Mouse (Mus musculus): ENCODE measurements at regions not wholly inside any gene's neighbourhood (a gene's known extent, or its start where the extent isn't known, plus 50 kb on each side); places are given as distances from the start of the nearest gene placed in this dataset.

- no peak for ATAC-seq (ENCODE audit: insufficient number of reproducible peaks, insufficient read depth, low FRiP score, low TSS enrichment, low read depth)
- H3K4me2 ChIP-seq: no peak overlapping the region
- H3K4me3 ChIP-seq (replicated peaks): no peak overlapping the region
- H3K36me3 ChIP-seq: no peaks in the 10 kb centered on the region
- no peak overlapping the region for H3K27ac ChIP-seq
- 52% methylated on average over 1 of the region's 1 CpGs for WGBS
- no peak overlapping the region for H3K9ac ChIP-seq (replicated peaks)
- H3K4me1 ChIP-seq (replicated peaks): no peaks in the 10 kb centered on the region
- no peaks in the 10 kb centered on the region for H3K27me3 ChIP-seq
- no peaks in the 10 kb centered on the region for H3K9me3 ChIP-seq
Observed at GRCm38 (mm10) chr6:112026261-112027205, 247.0 kb upstream of the Lmcd1 start.

- Histone ChIP-seq H3K4me1 (replicated peaks) (peaks cover 36% of the 10 kb centered on the region), H3K4me3 (replicated peaks) (no peak overlapping the region), H3K9me3 (no peaks in the 10 kb centered on the region), H3K4me2 (no peak overlapping the region), H3K9ac (replicated peaks) (no peak overlapping the region), H3K27me3 (no peaks in the 10 kb centered on the region), H3K27ac (peak overlapping the region; percentile 73), H3K36me3 (no peaks in the 10 kb centered on the region)
- ATAC-seq (ENCODE audit: insufficient number of reproducible peaks, insufficient read depth, low FRiP score, low TSS enrichment, low read depth): peak; percentile 49; the same call in 1 of the 2 replicates
- WGBS: 77% methylated on average over 6 of the region's 6 CpGs
Observed at GRCm38 (mm10) chr6:112050548-112051184, 222.9 kb upstream of the Lmcd1 start.

GRCm38 (mm10) chr6:112052193-112052592 is 221.4 kb upstream of the Lmcd1 start:
- Histone ChIP-seq H3K36me3 (no peaks in the 10 kb centered on the region), H3K4me1 (replicated peaks) (peaks cover 36% of the 10 kb centered on the region), H3K27ac (peak overlapping the region; percentile 73), H3K4me2 (no peak overlapping the region; the same call in 1 of the 2 replicates), H3K27me3 (no peaks in the 10 kb centered on the region), H3K9ac (replicated peaks) (no peak overlapping the region), H3K9me3 (no peaks in the 10 kb centered on the region), H3K4me3 (replicated peaks) (no peak overlapping the region)
- 54% methylated on average over 6 of the region's 6 CpGs for WGBS
- ATAC-seq (ENCODE audit: insufficient number of reproducible peaks, insufficient read depth, low FRiP score, low TSS enrichment, low read depth): peak; percentile 54; the same call in 1 of the 2 replicates

GRCm38 (mm10) chr6:112057895-112058294 is 215.7 kb upstream of the Lmcd1 start:
- no peaks in the 10 kb centered on the region for H3K36me3 ChIP-seq
- H3K27me3 ChIP-seq: no peaks in the 10 kb centered on the region
- H3K27ac ChIP-seq: no peak overlapping the region
- no peak for ATAC-seq (ENCODE audit: insufficient number of reproducible peaks, insufficient read depth, low FRiP score, low TSS enrichment, low read depth)
- H3K9ac ChIP-seq (replicated peaks): no peak overlapping the region
- no peaks in the 10 kb centered on the region for H3K9me3 ChIP-seq
- no peak overlapping the region for H3K4me3 ChIP-seq (replicated peaks)
- 71% methylated on average over 1 of the region's 1 CpGs for WGBS
- peaks cover 12% of the 10 kb centered on the region for H3K4me1 ChIP-seq (replicated peaks)
- H3K4me2 ChIP-seq: no peak overlapping the region

- 80% methylated on average over 3 of the region's 3 CpGs for WGBS
- Histone ChIP-seq H3K4me3 (replicated peaks) (no peak overlapping the region), H3K27me3 (no peaks in the 10 kb centered on the region), H3K27ac (no peak overlapping the region), H3K9me3 (no peaks in the 10 kb centered on the region), H3K4me1 (replicated peaks) (no peaks in the 10 kb centered on the region), H3K9ac (replicated peaks) (no peak overlapping the region), H3K4me2 (no peak overlapping the region), H3K36me3 (no peaks in the 10 kb centered on the region)
- ATAC-seq (ENCODE audit: insufficient number of reproducible peaks, insufficient read depth, low FRiP score, low TSS enrichment, low read depth): no peak
Observed at GRCm38 (mm10) chr6:112062956-112063355, 210.6 kb upstream of the Lmcd1 start.

GRCm38 (mm10) chr6:112090597-112090996 is 183.0 kb upstream of the Lmcd1 start:
- no peak for ATAC-seq (ENCODE audit: insufficient number of reproducible peaks, insufficient read depth, low FRiP score, low TSS enrichment, low read depth)
- no peak overlapping the region for H3K4me2 ChIP-seq
- 89% methylated on average over 3 of the region's 3 CpGs for WGBS
- no peaks in the 10 kb centered on the region for H3K36me3 ChIP-seq
- no peaks in the 10 kb centered on the region for H3K4me1 ChIP-seq (replicated peaks)
- H3K27ac ChIP-seq: no peak overlapping the region
- no peak overlapping the region for H3K9ac ChIP-seq (replicated peaks)
- no peak overlapping the region for H3K4me3 ChIP-seq (replicated peaks)
- H3K9me3 ChIP-seq: no peaks in the 10 kb centered on the region
- H3K27me3 ChIP-seq: no peaks in the 10 kb centered on the region

GRCm38 (mm10) chr6:112091125-112091763 is 182.3 kb upstream of the Lmcd1 start:
- Histone ChIP-seq H3K27me3 (no peaks in the 10 kb centered on the region), H3K9ac (replicated peaks) (no peak overlapping the region), H3K4me1 (replicated peaks) (no peaks in the 10 kb centered on the region), H3K36me3 (no peaks in the 10 kb centered on the region), H3K4me3 (replicated peaks) (no peak overlapping the region), H3K9me3 (no peaks in the 10 kb centered on the region), H3K4me2 (no peak overlapping the region), H3K27ac (no peak overlapping the region)
- 56% methylated on average over 3 of the region's 3 CpGs for WGBS
- 0 out of 2 replicates have a peak, but pooled peaks have one; percentile 42 for ATAC-seq (ENCODE audit: insufficient number of reproducible peaks, insufficient read depth, low FRiP score, low TSS enrichment, low read depth)

GRCm38 (mm10) chr6:112093300-112093699 is 180.3 kb upstream of the Lmcd1 start:
- ATAC-seq (ENCODE audit: insufficient number of reproducible peaks, insufficient read depth, low FRiP score, low TSS enrichment, low read depth): no peak
- no peaks in the 10 kb centered on the region for H3K9me3 ChIP-seq
- no peaks in the 10 kb centered on the region for H3K4me1 ChIP-seq (replicated peaks)
- no peak overlapping the region for H3K27ac ChIP-seq
- H3K36me3 ChIP-seq: no peaks in the 10 kb centered on the region
- H3K9ac ChIP-seq (replicated peaks): no peak overlapping the region
- 86% methylated on average over 3 of the region's 3 CpGs for WGBS
- H3K4me2 ChIP-seq: no peak overlapping the region
- H3K4me3 ChIP-seq (replicated peaks): no peak overlapping the region
- H3K27me3 ChIP-seq: no peaks in the 10 kb centered on the region

GRCm38 (mm10) chr6:112097699-112098098 is 175.9 kb upstream of the Lmcd1 start:
- Histone ChIP-seq H3K27me3 (no peaks in the 10 kb centered on the region), H3K9me3 (no peaks in the 10 kb centered on the region), H3K36me3 (no peaks in the 10 kb centered on the region), H3K9ac (replicated peaks) (no peak overlapping the region), H3K4me2 (no peak overlapping the region), H3K27ac (no peak overlapping the region), H3K4me1 (replicated peaks) (no peaks in the 10 kb centered on the region), H3K4me3 (replicated peaks) (no peak overlapping the region)
- no peak for ATAC-seq (ENCODE audit: insufficient number of reproducible peaks, insufficient read depth, low FRiP score, low TSS enrichment, low read depth)
- 78% methylated on average over 3 of the region's 3 CpGs for WGBS

- H3K4me2 ChIP-seq: no peak overlapping the region
- no peak overlapping the region for H3K27ac ChIP-seq
- no peaks in the 10 kb centered on the region for H3K36me3 ChIP-seq
- no peaks in the 10 kb centered on the region for H3K27me3 ChIP-seq
- no peak overlapping the region for H3K9ac ChIP-seq (replicated peaks)
- ATAC-seq (ENCODE audit: insufficient number of reproducible peaks, insufficient read depth, low FRiP score, low TSS enrichment, low read depth): no peak
- H3K9me3 ChIP-seq: no peaks in the 10 kb centered on the region
- no peak overlapping the region for H3K4me3 ChIP-seq (replicated peaks)
- 88% methylated on average over 13 of the region's 13 CpGs for WGBS
- H3K4me1 ChIP-seq (replicated peaks): no peaks in the 10 kb centered on the region
Observed at GRCm38 (mm10) chr6:112108651-112109050, 164.9 kb upstream of the Lmcd1 start.

GRCm38 (mm10) chr6:112119180-112119579 is 154.4 kb upstream of the Lmcd1 start:
- Histone ChIP-seq H3K36me3 (no peaks in the 10 kb centered on the region), H3K27me3 (no peaks in the 10 kb centered on the region), H3K9me3 (no peaks in the 10 kb centered on the region), H3K4me2 (no peak overlapping the region), H3K9ac (replicated peaks) (no peak overlapping the region), H3K4me1 (replicated peaks) (no peaks in the 10 kb centered on the region), H3K4me3 (replicated peaks) (no peak overlapping the region), H3K27ac (no peak overlapping the region)
- 42% methylated on average over 2 of the region's 2 CpGs for WGBS
- ATAC-seq (ENCODE audit: insufficient number of reproducible peaks, insufficient read depth, low FRiP score, low TSS enrichment, low read depth): no peak

Data from limb, embryonic 12.5 days (tissue).